Mouse (Mus musculus) forebrain, postnatal 0 days (tissue): ENCODE measurements around the gene Ky. TPM values are rescaled to one million over a fixed set of nuclear protein-coding genes. Genes with fewer than 3 reads are reported as not detected.

Experiments
- ATAC-seq: fragments of 200-750 bp; cut with Nextera tagmentation; 2 replicates; pipeline ENCODE4 v1.8.0; 2017; ENCODE audit warnings: mild to moderate bottlenecking, moderate library complexity
- DNase-seq: peaks from one replicate; pipeline ENCODE4 v3.0.0-alpha.2; 2015
- H3K27ac ChIP-seq: fragments of 300-500 bp; sonication (generic); 2 replicates; pipeline ENCODE4 v1.5.1; 2014; ENCODE audit warnings: low read depth, mild to moderate bottlenecking, antibody characterized with exemption, low read length, moderate library complexity, mixed read lengths
- H3K27me3 ChIP-seq: fragments of 300-500 bp; sonication (generic); 2 replicates; pipeline ENCODE4 v1.6.1; 2014; ENCODE audit warnings: mild to moderate bottlenecking, low read length, mixed read lengths; ENCODE audit not compliant: insufficient read depth
- H3K36me3 ChIP-seq: fragments of 300-500 bp; sonication (generic); 2 replicates; pipeline ENCODE4 v1.6.1; 2014; ENCODE audit warnings: mild to moderate bottlenecking, moderate library complexity; ENCODE audit not compliant: insufficient read depth
- H3K4me1 ChIP-seq: fragments of 300-500 bp; sonication (generic); 2 replicates; pipeline ENCODE4 v1.6.1; 2014; ENCODE audit warnings: antibody characterized with exemption; ENCODE audit not compliant: insufficient read depth
- H3K4me2 ChIP-seq: fragments of 300-500 bp; sonication (generic); 2 replicates; pipeline ENCODE4 v1.6.1; 2014; ENCODE audit warnings: low read depth, mild to moderate bottlenecking, moderate library complexity
- H3K4me3 ChIP-seq: fragments of 300-500 bp; sonication (generic); 2 replicates; pipeline ENCODE4 v1.5.1; 2014; ENCODE audit warnings: low read depth, low read length, mixed read lengths
- H3K9ac ChIP-seq: fragments of 300-500 bp; sonication (generic); 2 replicates; pipeline ENCODE4 v1.6.1; 2014; ENCODE audit warnings: mild to moderate bottlenecking
- H3K9me3 ChIP-seq: fragments of 300-500 bp; sonication (generic); 2 replicates; pipeline ENCODE4 v1.6.1; 2016; ENCODE audit warnings: low read length
- CTCF ChIP-seq: sonication (generic); IDR thresholded peaks from 2 replicates; pipeline ENCODE4 v1.5.1; 2016; ENCODE audit warnings: antibody characterized with exemption, control low read depth, low read depth
- WGBS: fragments of 180-500 bp; shearing (Covaris S2); extraction: QIAGEN DNeasy Blood & Tissue Kit; methylation state at CpG from one replicate; pipeline ENCODE4 v1.1.7; 2014; 5-methylcytosine and 5-hydroxymethylcytosine counted together
- polyA plus RNA-seq: library from polyadenylated mRNA; unstranded; fragments of >200 nt; fragmentation: Nextera tagmentation; extraction: Ambion mirVana; gene quantifications from 2 replicates; pipeline ENCODE4 v1.2.1, GENCODE M21; 2015
- total RNA-seq: library from RNA; depleted of rRNA; stranded (reverse); fragments of >200 nt; gene quantifications from 2 replicates; pipeline ENCODE4 v1.2.3, GENCODE M21; 2014

Gene Ky
- total and polyA plus RNA-seq, 2 experiments from 2014 or later: 0.59 to 2.0 TPM

- no peak for TF ChIP-seq CTCF
- 31% methylated on average over 7 of the region's 7 CpGs for WGBS
- ATAC-seq (no peak), DNase-seq (no peak)
- Histone ChIP-seq H3K4me3 (no peak overlapping the region), H3K4me2 (no peak overlapping the region), H3K27ac (no peak overlapping the region), H3K36me3 (no peaks in the 10 kb centered on the region), H3K4me1 (no peaks in the 10 kb centered on the region), H3K27me3 (0 out of 2 replicates have a peak, but pooled peaks cover 5% of the 10 kb centered on the region), H3K9ac (no peak overlapping the region), H3K9me3 (no peaks in the 10 kb centered on the region)
These were observed 22.6 kb downstream of the Ky start for GRCm38 (mm10) chr9:102528106-102528505.

- Histone ChIP-seq H3K4me1 (no peaks in the 10 kb centered on the region), H3K4me3 (no peak overlapping the region), H3K4me2 (no peak overlapping the region), H3K27ac (no peak overlapping the region), H3K9me3 (no peaks in the 10 kb centered on the region), H3K36me3 (no peaks in the 10 kb centered on the region), H3K27me3 (0 out of 2 replicates have a peak, but pooled peaks cover 5% of the 10 kb centered on the region), H3K9ac (no peak overlapping the region)
- no peak for TF ChIP-seq CTCF
- WGBS: 87% methylated on average over 7 of the region's 7 CpGs
- ATAC-seq: no peak
- no peak for DNase-seq
These were observed 23.0 kb downstream of the Ky start for GRCm38 (mm10) chr9:102528561-102528960.

- Histone ChIP-seq H3K9ac (no peak overlapping the region), H3K4me2 (no peak overlapping the region), H3K27ac (no peak overlapping the region), H3K9me3 (no peaks in the 10 kb centered on the region), H3K4me3 (no peak overlapping the region), H3K4me1 (no peaks in the 10 kb centered on the region), H3K27me3 (0 out of 2 replicates have a peak, but pooled peaks cover 5% of the 10 kb centered on the region), H3K36me3 (no peaks in the 10 kb centered on the region)
- no peak for TF ChIP-seq CTCF
- WGBS: 78% methylated on average over 3 of the region's 3 CpGs
- ATAC-seq: no peak
- no peak for DNase-seq
These were observed 23.5 kb downstream of the Ky start for GRCm38 (mm10) chr9:102529008-102529407.

GRCm38 (mm10) chr9:102531051-102531892, 25.7 kb downstream of the Ky start:
- no peak overlapping the region for H3K4me2 ChIP-seq
- H3K9me3 ChIP-seq: no peaks in the 10 kb centered on the region
- no peak overlapping the region for H3K4me3 ChIP-seq
- no peak overlapping the region for H3K9ac ChIP-seq
- no peak for TF ChIP-seq CTCF
- 0 out of 2 replicates have a peak, but pooled peaks cover 5% of the 10 kb centered on the region for H3K27me3 ChIP-seq
- H3K4me1 ChIP-seq: no peaks in the 10 kb centered on the region
- no peaks in the 10 kb centered on the region for H3K36me3 ChIP-seq
- DNase-seq (no peak), ATAC-seq (no peak)
- no peak overlapping the region for H3K27ac ChIP-seq
- 46% methylated on average over 21 of the region's 21 CpGs for WGBS

GRCm38 (mm10) chr9:102536968-102537367, 31.4 kb downstream of the Ky start:
- no peak overlapping the region for H3K27ac ChIP-seq
- no peaks in the 10 kb centered on the region for H3K36me3 ChIP-seq
- no peak overlapping the region for H3K4me3 ChIP-seq
- no peak for ATAC-seq
- H3K27me3 ChIP-seq: no peaks in the 10 kb centered on the region
- WGBS: 86% methylated on average over 4 of the region's 4 CpGs
- H3K9me3 ChIP-seq: no peaks in the 10 kb centered on the region
- no peaks in the 10 kb centered on the region for H3K4me1 ChIP-seq
- H3K4me2 ChIP-seq: no peak overlapping the region
- DNase-seq: no peak
- no peak for TF ChIP-seq CTCF
- no peak overlapping the region for H3K9ac ChIP-seq

- no peak overlapping the region for H3K4me2 ChIP-seq
- no peaks in the 10 kb centered on the region for H3K36me3 ChIP-seq
- no peak overlapping the region for H3K9ac ChIP-seq
- 72% methylated on average over 7 of the region's 7 CpGs for WGBS
- H3K27me3 ChIP-seq: no peaks in the 10 kb centered on the region
- no peaks in the 10 kb centered on the region for H3K9me3 ChIP-seq
- peaks cover 14% of the 10 kb centered on the region for H3K4me1 ChIP-seq
- H3K4me3 ChIP-seq: no peak overlapping the region
- no peak overlapping the region for H3K27ac ChIP-seq
- DNase-seq (no peak), ATAC-seq (no peak)
- no peak for TF ChIP-seq CTCF
These were observed 34.1 kb downstream of the Ky start for GRCm38 (mm10) chr9:102539699-102540098.

- H3K4me3 ChIP-seq: no peak overlapping the region
- no peak overlapping the region for H3K4me2 ChIP-seq
- H3K36me3 ChIP-seq: no peaks in the 10 kb centered on the region
- peaks cover 26% of the 10 kb centered on the region for H3K4me1 ChIP-seq
- no peak for ATAC-seq
- DNase-seq: no peak
- TF ChIP-seq CTCF: no peak
- no peaks in the 10 kb centered on the region for H3K27me3 ChIP-seq
- no peaks in the 10 kb centered on the region for H3K9me3 ChIP-seq
- H3K9ac ChIP-seq: no peak overlapping the region
- WGBS: 86% methylated on average over 10 of the region's 10 CpGs
- no peak overlapping the region for H3K27ac ChIP-seq
These were observed 36.1 kb downstream of the Ky start for GRCm38 (mm10) chr9:102541666-102542065.
